Mouse (Mus musculus) CH12.LX (cell line): ENCODE measurements at regions not wholly inside any gene's neighbourhood (a gene's known extent, or its start where the extent isn't known, plus 50 kb on each side); places are given as distances from the start of the nearest gene placed in this dataset.
A peak's percentile ranks its signal among the peaks of the same experiment; 100 is the strongest.

Source experiments
- DNase-seq: peaks from one replicate; pipeline ENCODE4 v3.0.0-alpha.2; 2013; ENCODE audit errors: extremely low read depth
- H3K27ac ChIP-seq: 2 replicates; pipeline ENCODE4 v1.5.1; 2012; ENCODE audit warnings: low read depth, mild to moderate bottlenecking, control low read depth, moderate library complexity; ENCODE audit not compliant: insufficient read depth
- H3K27me3 ChIP-seq: replicated peaks from 2 replicates; pipeline ENCODE3; 2012; ENCODE audit warnings: inconsistent platforms
- H3K36me3 ChIP-seq, 2 experiments: replicated peaks in 1 of 2; 2 replicates each; pipeline versions ENCODE3 to v1.6.1; 2012; ENCODE audit warnings: inconsistent platforms in 1 of 2, low read length in 1 of 2, mild to moderate bottlenecking in 1 of 2, mixed read lengths in 1 of 2, moderate library complexity in 1 of 2; ENCODE audit not compliant: control insufficient read depth in 1 of 2, insufficient read depth in 1 of 2
- H3K4me1 ChIP-seq, 2 experiments: 2 replicates each; pipeline ENCODE4 v1.6.1; 2012; ENCODE audit warnings: inconsistent platforms in 1 of 2, moderate library complexity in 1 of 2; ENCODE audit not compliant: insufficient read depth in 2 of 2, control insufficient read depth in 1 of 2
- H3K4me2 ChIP-seq: 2 replicates; pipeline ENCODE4 v1.6.1; 2012; ENCODE audit warnings: low read depth, mild to moderate bottlenecking, control low read depth; ENCODE audit not compliant: poor library complexity, insufficient read depth, severe bottlenecking
- H3K4me3 ChIP-seq, 3 experiments: fragments of 150-350 bp in 1 of 3; sonication (generic) in 1 of 3; replicated peaks in 1 of 3; 2 replicates each; pipeline versions ENCODE3 to v1.5.1; 2011 to 2012; ENCODE audit warnings: low read depth in 2 of 3, low read length in 2 of 3, mild to moderate bottlenecking in 2 of 3, moderate library complexity in 2 of 3, control low read depth in 1 of 3, improper control_type of control experiment in 1 of 3, inconsistent platforms in 1 of 3, mixed read lengths in 1 of 3; ENCODE audit not compliant: poor library complexity in 1 of 3
- H3K79me2 ChIP-seq: replicated peaks from 2 replicates; pipeline ENCODE4 v1.6.1; 2012; ENCODE audit warnings: mild to moderate bottlenecking, moderate library complexity; ENCODE audit not compliant: control insufficient read depth, poor library complexity, insufficient read depth, severe bottlenecking; ENCODE audit errors: extremely low read depth
- H3K9ac ChIP-seq: 2 replicates; pipeline ENCODE4 v1.6.1; 2012; ENCODE audit warnings: low read depth, mild to moderate bottlenecking, control low read depth, moderate library complexity; ENCODE audit not compliant: insufficient read depth
- H3K9me3 ChIP-seq: replicated peaks from 2 replicates; pipeline ENCODE3; 2012; ENCODE audit warnings: low read length, inconsistent platforms, mixed read lengths
- CTCF ChIP-seq, 2 experiments: IDR thresholded peaks in 1 of 2; conservative IDR thresholded peaks in 1 of 2; 2 replicates each; pipeline ENCODE4 v1.5.1; 2011 to 2012; ENCODE audit warnings: low read depth in 2 of 2, low read length in 2 of 2, improper control_type of control experiment in 1 of 2, inconsistent platforms in 1 of 2, mild to moderate bottlenecking in 1 of 2, moderate library complexity in 1 of 2
- ETS1 ChIP-seq: conservative IDR thresholded peaks from 2 replicates; pipeline ENCODE4 v1.6.1; 2012; ENCODE audit warnings: low read depth, mild to moderate bottlenecking, inconsistent platforms, low read length, improper control_type of control experiment, moderate library complexity
- IRF4 ChIP-seq: IDR thresholded peaks from 2 replicates; pipeline ENCODE4 v1.6.1; 2014; ENCODE audit warnings: low read depth, mild to moderate bottlenecking, inconsistent platforms, low read length, improper control_type of control experiment
- JUN ChIP-seq: IDR thresholded peaks from 2 replicates; pipeline ENCODE4 v1.6.1; 2011; ENCODE audit warnings: low read depth, mild to moderate bottlenecking, low read length, improper control_type of control experiment, moderate library complexity; ENCODE audit not compliant: insufficient read depth
- JUND ChIP-seq: conservative IDR thresholded peaks from 2 replicates; pipeline ENCODE4 v1.6.1; 2011; ENCODE audit warnings: low read depth, low read length, improper control_type of control experiment
- MYC ChIP-seq: IDR thresholded peaks from 2 replicates; pipeline ENCODE4 v1.6.1; 2011; ENCODE audit warnings: low read depth, mild to moderate bottlenecking, improper control_type of control experiment, low read length
- NELFE ChIP-seq: IDR thresholded peaks from 2 replicates; pipeline ENCODE4 v1.6.1; 2011; ENCODE audit warnings: low read depth, low read length, improper control_type of control experiment
- PAX5 ChIP-seq: IDR thresholded peaks from 2 replicates; pipeline ENCODE4 v1.6.1; 2012; ENCODE audit warnings: low read length, inconsistent platforms, mixed read lengths
- POLR2A ChIP-seq: IDR thresholded peaks from 2 replicates; pipeline ENCODE4 v1.6.1; 2011; ENCODE audit warnings: low read depth, mild to moderate bottlenecking, improper control_type of control experiment, low read length
- POLR2AphosphoS2 ChIP-seq: IDR thresholded peaks from 2 replicates; pipeline ENCODE4 v1.6.1; 2011; ENCODE audit warnings: low read depth, low read length, improper control_type of control experiment
- RAD21 ChIP-seq: IDR thresholded peaks from 2 replicates; pipeline ENCODE4 v1.6.1; 2011; ENCODE audit warnings: low read depth, mild to moderate bottlenecking, low read length, improper control_type of control experiment, moderate library complexity
- RCOR1 ChIP-seq: conservative IDR thresholded peaks from 2 replicates; pipeline ENCODE4 v1.6.1; 2012; ENCODE audit warnings: low read depth, mild to moderate bottlenecking, inconsistent platforms, low read length, improper control_type of control experiment
- SIN3A ChIP-seq: IDR thresholded peaks from 2 replicates; pipeline ENCODE4 v1.6.1; 2012; ENCODE audit warnings: low read length, improper control_type of control experiment, inconsistent platforms
- SMC3 ChIP-seq: IDR thresholded peaks from 2 replicates; pipeline ENCODE4 v1.6.1; 2011; ENCODE audit warnings: low read depth, low read length, improper control_type of control experiment
- TBP ChIP-seq: conservative IDR thresholded peaks from 2 replicates; pipeline ENCODE4 v1.6.1; 2011; ENCODE audit warnings: low read depth, low read length, improper control_type of control experiment
- UBTF ChIP-seq: IDR thresholded peaks from 2 replicates; pipeline ENCODE4 v1.6.1; 2012; ENCODE audit warnings: low read depth, mild to moderate bottlenecking, inconsistent platforms, low read length, improper control_type of control experiment, moderate library complexity
- ZC3H11A ChIP-seq: IDR thresholded peaks from 2 replicates; pipeline ENCODE4 v1.6.1; 2012; ENCODE audit warnings: low read depth, mild to moderate bottlenecking, inconsistent platforms, low read length, improper control_type of control experiment
- ZKSCAN1 ChIP-seq: IDR thresholded peaks from 2 replicates; pipeline ENCODE4 v1.6.1; 2012; ENCODE audit warnings: low read depth, inconsistent platforms, low read length, improper control_type of control experiment, borderline replicate concordance
- dilution Hi-C: fragments of 300-500 bp; cut with MboI; formaldehyde crosslinking; loops from 2 replicates; pipeline ENCODE4 v1.14.3; 2020; ENCODE audit warnings: low sequenced_read_pairs; ENCODE audit not compliant: extremely low pct_unique_long_range_greater_than_20kb, extremely low pct_ligation_motif_present
- in situ Hi-C: fragments of 300-500 bp; cut with MboI; formaldehyde crosslinking; loops from 3 replicates; pipeline ENCODE4 v1.14.3; 2019; ENCODE audit warnings: low sequenced_read_pairs, low pct_ligation_motif_present, low pct_unique_long_range_greater_than_20kb, mixed read lengths

DNA sequence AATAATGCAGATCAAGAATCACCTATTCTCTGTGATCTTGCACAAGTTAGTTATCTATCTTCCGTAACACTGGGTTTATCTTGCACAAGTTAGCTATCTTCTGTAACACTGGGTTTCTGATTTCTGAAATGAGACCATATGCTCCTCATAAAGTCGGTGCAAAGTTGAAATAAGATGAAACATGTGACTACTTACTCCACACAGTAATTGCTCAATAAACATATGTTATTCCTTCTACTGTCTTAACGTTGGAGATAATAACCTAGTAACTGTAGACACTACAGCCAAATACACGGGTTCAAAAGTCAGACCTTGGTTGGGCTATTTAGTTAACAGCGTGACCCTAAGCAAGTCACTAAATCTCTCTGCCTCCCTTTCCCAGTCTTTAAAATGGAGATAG, 65.8 kb upstream of the Atp11b start:
- no peak for TF ChIP-seq ETS1
- TF ChIP-seq POLR2AphosphoS2, result no peak
- TF ChIP-seq PAX5, result no peak
- no peak for TF ChIP-seq ZKSCAN1
- TF ChIP-seq NELFE, result no peak
- no peak for TF ChIP-seq SIN3A
- no peak for TF ChIP-seq CTCF (conservative IDR thresholded peaks at IDR 0.05 in 1 of 2, IDR thresholded peaks at IDR 0.05 in 1 of 2; ENCODE audit: low read depth in 2 of 2, low read length in 2 of 2)
- TF ChIP-seq POLR2A, result no peak
- no peak for TF ChIP-seq UBTF
- TF ChIP-seq MYC, result no peak

DNA sequence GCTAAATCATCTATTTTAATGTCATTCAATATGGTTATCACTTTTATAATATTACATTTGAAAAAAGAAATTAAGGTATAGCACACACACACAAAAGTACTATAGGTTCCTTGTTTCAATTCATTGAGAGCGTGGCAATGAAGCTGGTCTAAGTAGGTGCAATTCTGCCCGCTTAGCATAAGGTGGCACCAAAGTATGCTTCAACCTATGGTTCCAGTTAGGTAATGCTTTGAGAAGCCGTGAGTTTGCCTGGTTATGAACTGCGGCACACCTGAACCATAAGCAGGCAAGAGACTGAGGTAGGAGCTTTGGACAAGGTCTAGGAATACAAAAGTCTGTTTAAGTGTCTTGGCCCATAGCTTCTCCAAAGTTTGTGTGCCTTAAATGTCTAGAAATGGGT, 65.1 kb upstream of the Atp11b start:
- peak; percentile 55 for DNase-seq
- H3K4me1 ChIP-seq, result peaks cover 6 to 8% of the 10 kb centered on the region in 2 experiments
- no peaks in the 10 kb centered on the region for H3K27me3 ChIP-seq
- no peaks in the 10 kb centered on the region for H3K9me3 ChIP-seq
- no peaks in the 10 kb centered on the region for H3K79me2 ChIP-seq
- dilution Hi-C loops (no loop called here), in situ Hi-C loops (loop anchor here (25.0 kb wide), 1 partner anchor 649 kb away; no protein-coding TSS in a partner anchor)
- H3K9ac ChIP-seq, result no peak overlapping the region
- H3K27ac ChIP-seq, result no peak overlapping the region
- TF ChIP-seq IRF4 (peak; percentile 23; the same call in 1 of the 2 replicates), TBP (no peak), ZC3H11A (peak; percentile 62), JUND (peak; percentile 9; the same call in 1 of the 2 replicates), SMC3 (peak; percentile 86), MYC (0 out of 2 replicates have a peak, but pooled peaks have one; percentile 39), JUN (no peak), CTCF (conservative IDR thresholded peaks at IDR 0.05 in 1 of 2, IDR thresholded peaks at IDR 0.05 in 1 of 2; ENCODE audit: low read depth in 2 of 2, low read length in 2 of 2) (peak; percentile 54 to 92), RAD21 (peak; percentile 99), RCOR1 (no peak)
- H3K36me3 ChIP-seq, result no peaks in the 10 kb centered on the region
- no peak overlapping the region for H3K4me3 ChIP-seq
- no peak overlapping the region for H3K4me2 ChIP-seq

More for the DNA sequence above, 65.8 kb upstream of the Atp11b start:
- no peak overlapping the region for H3K4me3 ChIP-seq
- no peaks in the 10 kb centered on the region for H3K9me3 ChIP-seq
- H3K27me3 ChIP-seq, result no peaks in the 10 kb centered on the region
- H3K9ac ChIP-seq, result no peak overlapping the region
- dilution Hi-C loops, result no loop called here
- no peak overlapping the region for H3K4me2 ChIP-seq
- H3K4me1 ChIP-seq, result peaks cover under 1 to 1% of the 10 kb centered on the region in 2 experiments
- H3K27ac ChIP-seq, result no peak overlapping the region
- H3K79me2 ChIP-seq, result no peaks in the 10 kb centered on the region
- in situ Hi-C loops, result loop anchor here (25.0 kb wide), 1 partner anchor 649 kb away; no protein-coding TSS in a partner anchor
- DNase-seq, result no peak
- no peaks in the 10 kb centered on the region for H3K36me3 ChIP-seq
